Mouse (Mus musculus) kidney, embryonic 14.5 days (tissue): ENCODE measurements around the gene Insl5. TPM values are rescaled to one million over a fixed set of nuclear protein-coding genes. Genes with fewer than 3 reads are reported as not detected.
A peak's percentile ranks its signal among the peaks of the same experiment; 100 is the strongest.

ENCODE experiments used
- ATAC-seq: fragments of 200-750 bp; cut with Nextera tagmentation; 2 replicates; pipeline ENCODE4 v1.8.0; 2017; ENCODE audit warnings: moderate number of reproducible peaks, mild to moderate bottlenecking, moderate TSS enrichment, moderate library complexity; ENCODE audit not compliant: low FRiP score, low TSS enrichment
- H3K27ac ChIP-seq: fragments of 300-500 bp; sonication (generic); 2 replicates; pipeline ENCODE4 v1.5.1; 2014; ENCODE audit warnings: low read depth, mild to moderate bottlenecking, low read length, moderate library complexity, mixed read lengths
- H3K27me3 ChIP-seq: fragments of 300-500 bp; sonication (generic); 2 replicates; pipeline ENCODE4 v1.6.1; 2014; ENCODE audit warnings: mild to moderate bottlenecking, low read length; ENCODE audit not compliant: control insufficient read depth, insufficient read depth
- H3K36me3 ChIP-seq: fragments of 300-500 bp; sonication (generic); 2 replicates; pipeline ENCODE4 v1.6.1; 2014; ENCODE audit warnings: low read length, mixed read lengths; ENCODE audit not compliant: control insufficient read depth, insufficient read depth
- H3K4me1 ChIP-seq: fragments of 300-500 bp; sonication (generic); 2 replicates; pipeline ENCODE4 v1.6.1; 2014; ENCODE audit warnings: low read length, mixed read lengths; ENCODE audit not compliant: control insufficient read depth, insufficient read depth
- H3K4me2 ChIP-seq: fragments of 300-500 bp; sonication (generic); replicated peaks from 2 replicates; pipeline ENCODE4 v1.6.1; 2014; ENCODE audit warnings: low read depth, mild to moderate bottlenecking, low read length
- H3K4me3 ChIP-seq: fragments of 300-500 bp; sonication (generic); 2 replicates; pipeline ENCODE4 v1.5.1; 2014; ENCODE audit warnings: mild to moderate bottlenecking, low read length
- H3K9ac ChIP-seq: fragments of 300-500 bp; sonication (generic); 2 replicates; pipeline ENCODE4 v1.6.1; 2014; ENCODE audit warnings: low read depth, mild to moderate bottlenecking, low read length, moderate library complexity
- H3K9me3 ChIP-seq: fragments of 300-500 bp; sonication (generic); 2 replicates; pipeline ENCODE4 v1.6.1; 2016; ENCODE audit warnings: low read length; ENCODE audit not compliant: control insufficient read depth
- WGBS: fragments of 180-500 bp; shearing (Covaris S2); extraction: QIAGEN DNeasy Blood & Tissue Kit; methylation state at CpG from one replicate; pipeline ENCODE4 v1.1.7; 2014; 5-methylcytosine and 5-hydroxymethylcytosine counted together
- polyA plus RNA-seq: library from polyadenylated mRNA; unstranded; fragments of >200 nt; fragmentation: Nextera tagmentation; extraction: Ambion mirVana; gene quantifications from 2 replicates; pipeline ENCODE4 v1.2.1, GENCODE M21; 2014

The Insl5 gene
- polyA plus RNA-seq, 1 experiment from 2014 or later: not detected

GRCm38 (mm10) chr4:103039103-103039837 is 12.6 kb upstream of the Insl5 start:
- Histone ChIP-seq H3K9me3 (no peaks in the 10 kb centered on the region), H3K4me1 (no peaks in the 10 kb centered on the region), H3K9ac (no peak overlapping the region), H3K4me3 (no peak overlapping the region), H3K36me3 (no peaks in the 10 kb centered on the region), H3K27ac (no peak overlapping the region), H3K27me3 (no peaks in the 10 kb centered on the region), H3K4me2 (no peak overlapping the region)
- WGBS: 63% methylated on average over 14 of the region's 14 CpGs
- no peak for ATAC-seq

- WGBS: 36% methylated on average over 13 of the region's 13 CpGs
- Histone ChIP-seq H3K36me3 (no peaks in the 10 kb centered on the region), H3K9me3 (no peaks in the 10 kb centered on the region), H3K27ac (0 out of 2 replicates have a peak overlapping the region, but pooled peaks have one; percentile 38), H3K4me3 (no peak overlapping the region), H3K4me2 (no peak overlapping the region), H3K9ac (no peak overlapping the region), H3K27me3 (no peaks in the 10 kb centered on the region), H3K4me1 (0 out of 2 replicates have a peak, but pooled peaks cover 2% of the 10 kb centered on the region)
- ATAC-seq: peak; percentile 90
Observed at GRCm38 (mm10) chr4:103028177-103029088, 1.8 kb upstream of the Insl5 start.

GRCm38 (mm10) chr4:103027745-103028144 is 1.1 kb upstream of the Insl5 start:
- no peaks in the 10 kb centered on the region for H3K27me3 ChIP-seq
- H3K9me3 ChIP-seq: no peaks in the 10 kb centered on the region
- 40% methylated on average over 7 of the region's 7 CpGs for WGBS
- no peak overlapping the region for H3K9ac ChIP-seq
- 0 out of 2 replicates have a peak, but pooled peaks cover 2% of the 10 kb centered on the region for H3K4me1 ChIP-seq
- H3K4me3 ChIP-seq: no peak overlapping the region
- H3K36me3 ChIP-seq: no peaks in the 10 kb centered on the region
- ATAC-seq: peak; percentile 50
- 0 out of 2 replicates have a peak overlapping the region, but pooled peaks have one; percentile 38 for H3K27ac ChIP-seq
- no peak overlapping the region for H3K4me2 ChIP-seq

DNA sequence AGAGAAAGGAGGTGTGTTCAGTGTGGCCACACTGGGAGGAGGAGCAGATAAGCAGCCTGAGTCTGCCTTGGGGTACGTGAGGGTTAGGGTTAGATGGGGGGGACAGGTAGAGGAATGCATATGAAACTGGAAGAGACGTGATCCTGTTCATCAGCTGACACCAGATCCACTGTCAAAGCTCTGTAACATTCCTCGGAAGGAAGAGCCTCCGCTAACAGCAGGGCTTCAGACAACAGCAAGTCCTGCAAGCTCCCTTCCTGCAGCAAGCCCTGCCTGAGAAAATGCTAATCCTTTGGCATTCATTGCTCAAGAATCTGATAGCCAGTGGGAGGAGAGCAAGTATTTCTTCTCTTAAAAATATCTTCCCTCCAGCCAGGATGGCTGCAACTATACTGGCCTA is 13.2 kb downstream of the Insl5 start:
- H3K4me2 ChIP-seq: no peak overlapping the region; the same call in 1 of the 2 replicates

GRCm38 (mm10) chr4:103011823-103012222 is 14.8 kb downstream of the Insl5 start:
- Histone ChIP-seq H3K4me1 (peaks cover 9% of the 10 kb centered on the region), H3K27ac (no peak overlapping the region), H3K9ac (no peak overlapping the region), H3K4me2 (no peak overlapping the region), H3K36me3 (no peaks in the 10 kb centered on the region), H3K9me3 (no peaks in the 10 kb centered on the region), H3K4me3 (no peak overlapping the region), H3K27me3 (no peaks in the 10 kb centered on the region)
- ATAC-seq: no peak; the same call in 1 of the 2 replicates
- 32% methylated on average over 7 of the region's 7 CpGs for WGBS

More for the DNA sequence above, 13.2 kb downstream of the Insl5 start:
- no peaks in the 10 kb centered on the region for H3K36me3 ChIP-seq
- H3K9ac ChIP-seq: no peak overlapping the region
- WGBS: 18% methylated on average over 4 of the region's 4 CpGs
- H3K4me1 ChIP-seq: peaks cover 6% of the 10 kb centered on the region; the same call in 1 of the 2 replicates
- H3K27ac ChIP-seq: no peak overlapping the region
- H3K4me3 ChIP-seq: no peak overlapping the region
- ATAC-seq: peak; percentile 68
- no peaks in the 10 kb centered on the region for H3K27me3 ChIP-seq
- H3K9me3 ChIP-seq: no peaks in the 10 kb centered on the region

GRCm38 (mm10) chr4:103010734-103011133 is 15.9 kb downstream of the Insl5 start:
- H3K9me3 ChIP-seq: no peaks in the 10 kb centered on the region

DNA sequence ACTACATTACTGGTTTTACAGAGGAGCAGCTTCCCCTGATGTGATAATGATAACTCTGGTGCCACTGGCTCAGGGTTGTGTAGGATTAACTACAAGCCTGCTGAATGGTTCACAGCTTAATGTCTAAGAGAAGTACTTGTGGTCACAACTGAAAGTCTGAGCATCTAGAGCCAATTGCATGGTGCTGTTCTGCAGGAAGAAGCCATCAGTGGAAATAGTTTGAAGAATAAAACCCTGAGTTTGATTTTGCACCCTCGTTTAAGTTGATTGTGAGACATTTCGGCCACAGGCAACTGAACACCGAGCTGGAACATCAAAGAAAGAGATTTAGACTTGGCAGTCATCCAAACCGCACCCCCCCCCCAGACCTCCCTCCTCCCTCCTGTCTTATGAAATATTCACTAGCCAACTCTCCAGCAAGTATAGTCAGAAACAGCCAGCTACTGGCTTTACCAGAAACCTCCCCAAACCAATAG is 19.7 kb downstream of the Insl5 start:
- H3K4me2 ChIP-seq: no peak overlapping the region
- H3K9ac ChIP-seq: no peak overlapping the region
- H3K4me3 ChIP-seq: no peak overlapping the region
- peaks cover 5% of the 10 kb centered on the region; the same call in 1 of the 2 replicates for H3K4me1 ChIP-seq
- H3K9me3 ChIP-seq: no peaks in the 10 kb centered on the region
- H3K27me3 ChIP-seq: no peaks in the 10 kb centered on the region
- ATAC-seq: peak; percentile 32; the same call in 1 of the 2 replicates
- WGBS: 30% methylated on average over 4 of the region's 4 CpGs
- no peak overlapping the region for H3K27ac ChIP-seq
- no peaks in the 10 kb centered on the region for H3K36me3 ChIP-seq

More at GRCm38 (mm10) chr4:103010734-103011133, 15.9 kb downstream of the Insl5 start:
- no peak overlapping the region for H3K4me3 ChIP-seq
- WGBS: 84% methylated on average over 4 of the region's 4 CpGs
- H3K36me3 ChIP-seq: no peaks in the 10 kb centered on the region
- H3K4me2 ChIP-seq: no peak overlapping the region
- no peak for ATAC-seq
- H3K4me1 ChIP-seq: peaks cover 10% of the 10 kb centered on the region
- no peak overlapping the region for H3K27ac ChIP-seq
- H3K27me3 ChIP-seq: no peaks in the 10 kb centered on the region
- H3K9ac ChIP-seq: no peak overlapping the region

DNA sequence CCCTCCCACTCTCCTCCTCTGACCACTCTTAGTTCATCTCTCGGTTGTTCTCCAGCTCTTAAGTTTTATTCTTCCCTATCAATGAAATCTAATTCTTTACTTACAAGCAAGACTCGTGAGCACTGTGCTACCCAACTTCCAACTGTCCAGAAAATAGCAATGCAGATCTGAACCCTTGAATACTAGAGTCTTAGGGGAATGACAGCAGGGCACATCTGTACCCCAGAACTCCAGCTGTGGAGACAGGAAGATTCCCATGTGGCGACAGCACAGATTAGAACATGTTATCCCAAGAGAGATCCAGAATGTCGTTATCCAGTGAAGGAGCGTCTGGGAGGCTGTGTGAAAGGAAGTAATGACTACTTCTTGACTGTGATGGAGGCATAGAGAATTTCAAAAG is 20.4 kb downstream of the Insl5 start:
- H3K27me3 ChIP-seq: no peaks in the 10 kb centered on the region
- H3K36me3 ChIP-seq: no peaks in the 10 kb centered on the region
- H3K4me3 ChIP-seq: no peak overlapping the region
- H3K27ac ChIP-seq: no peak overlapping the region
- peaks cover 5% of the 10 kb centered on the region; the same call in 1 of the 2 replicates for H3K4me1 ChIP-seq
- H3K9ac ChIP-seq: no peak overlapping the region
- H3K9me3 ChIP-seq: no peaks in the 10 kb centered on the region
- ATAC-seq: no peak
- WGBS: 80% methylated on average over 5 of the region's 5 CpGs
- H3K4me2 ChIP-seq: no peak overlapping the region
